Mouse (Mus musculus) kidney, adult 2 months (tissue): ENCODE measurements around the gene Prpf40b. TPM values are rescaled to one million over a fixed set of nuclear protein-coding genes. Genes with fewer than 3 reads are reported as not detected.

Source experiments
- DNase-seq: peaks from one replicate; pipeline ENCODE4 v3.0.0; 2021
- H3K27ac ChIP-seq: fragments of 200-500 bp; 2 replicates; pipeline ENCODE4 v1.5.1; 2012; ENCODE audit warnings: low read depth, low read length, control low read depth, inconsistent platforms; ENCODE audit not compliant: insufficient read depth
- H3K27me3 ChIP-seq: fragments of 200-500 bp; replicated peaks from 2 replicates; pipeline ENCODE4 v1.6.1; 2012; ENCODE audit warnings: mild to moderate bottlenecking, moderate library complexity, low read length, inconsistent platforms; ENCODE audit not compliant: control insufficient read depth, insufficient read depth
- H3K36me3 ChIP-seq: fragments of 200-500 bp; 2 replicates; pipeline ENCODE4 v1.6.1; 2012; ENCODE audit warnings: mild to moderate bottlenecking, moderate library complexity, low read length, inconsistent platforms; ENCODE audit not compliant: control insufficient read depth, insufficient read depth
- H3K4me1 ChIP-seq: fragments of 200-500 bp; 2 replicates; pipeline ENCODE4 v1.6.1; 2011; ENCODE audit warnings: low read length; ENCODE audit not compliant: control insufficient read depth, insufficient read depth
- H3K4me3 ChIP-seq: fragments of 200-500 bp; 2 replicates; pipeline ENCODE4 v1.5.1; 2011; ENCODE audit warnings: mild to moderate bottlenecking, low read depth, low read length, control low read depth; ENCODE audit not compliant: insufficient read depth
- CTCF ChIP-seq: fragments of 200-500 bp; conservative IDR thresholded peaks from 2 replicates; pipeline ENCODE4 v1.5.1; 2011; ENCODE audit warnings: low read depth, mild to moderate bottlenecking, control low read depth, low read length, moderate library complexity, mixed read lengths; ENCODE audit not compliant: insufficient read depth, insufficient read length
- POLR2A ChIP-seq: fragments of 200-500 bp; IDR thresholded peaks from one replicate; pipeline ENCODE4 v1.6.1; 2011; ENCODE audit warnings: low read depth, low read length, control low read depth
- WGBS: fragments of 180-500 bp; shearing (Covaris S2); methylation state at CpG from one replicate; pipeline ENCODE4 v1.1.7; 2018; 5-methylcytosine and 5-hydroxymethylcytosine counted together
- polyA plus RNA-seq: library from polyadenylated mRNA; depleted of rRNA; stranded (reverse); fragments of >200 nt; gene quantifications from 2 replicates; pipeline ENCODE4 v1.2.3, GENCODE M21; 2012

Prpf40b gene
- polyA plus RNA-seq, 1 experiment, result 48.0 TPM

DNA sequence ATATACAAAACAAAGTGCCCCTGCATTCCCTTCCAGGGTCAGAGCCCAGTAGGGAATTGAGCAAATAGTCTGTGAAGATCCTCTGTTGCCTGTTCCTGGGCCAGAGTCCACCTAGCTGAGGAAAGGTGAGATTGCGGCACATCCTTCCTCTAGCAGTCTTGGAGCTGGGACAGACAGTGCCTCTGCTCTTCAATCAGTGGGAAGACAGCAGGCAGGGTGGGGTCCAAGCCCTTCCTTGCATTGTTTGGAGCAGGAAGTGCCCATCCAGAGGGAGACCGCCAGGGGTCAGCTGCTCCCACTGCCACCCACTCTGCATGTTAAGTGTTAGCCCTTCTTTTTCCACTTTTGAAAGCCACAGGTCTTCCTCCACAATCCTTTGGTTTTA lies 22.4 kb downstream of the Prpf40b start:
- DNase-seq, result peak; percentile 87
- no peak for TF ChIP-seq POLR2A
- peak; percentile 36; the same call in 1 of the 2 replicates for TF ChIP-seq CTCF
- WGBS, result 53% methylated on average over 2 of the region's 2 CpGs

DNA sequence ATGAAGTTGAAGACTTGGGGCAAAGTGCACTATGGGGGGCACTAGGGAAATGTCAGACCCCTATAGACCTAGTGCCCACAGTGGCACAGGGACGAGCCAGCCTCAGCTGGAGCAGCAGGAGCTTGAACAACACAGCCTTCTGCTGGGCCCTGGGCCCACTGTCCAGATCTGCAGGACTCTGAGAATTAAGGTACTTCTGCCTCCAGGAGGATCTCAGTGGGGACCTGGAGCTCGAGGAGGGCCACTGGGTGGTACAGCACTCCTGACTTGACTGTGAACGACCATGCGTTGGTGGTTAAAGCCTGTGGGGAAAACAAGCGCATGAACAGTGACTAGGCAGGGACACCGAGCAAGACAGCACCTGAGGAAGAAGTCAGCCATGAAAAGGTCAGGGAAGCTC lies 23.2 kb downstream of the Prpf40b start:
- H3K27me3 ChIP-seq, result no peaks in the 10 kb centered on the region
- TF ChIP-seq CTCF (no peak), POLR2A (no peak)
- H3K4me1 ChIP-seq, result no peaks in the 10 kb centered on the region
- no peaks in the 10 kb centered on the region for H3K36me3 ChIP-seq
- WGBS, result 75% methylated on average over 6 of the region's 6 CpGs
- H3K4me3 ChIP-seq, result no peak overlapping the region
- H3K27ac ChIP-seq, result peak overlapping the region; percentile 62
- DNase-seq, result no peak

More for the DNA sequence above, 22.4 kb downstream of the Prpf40b start:
- no peaks in the 10 kb centered on the region for H3K4me1 ChIP-seq
- H3K27ac ChIP-seq, result peak overlapping the region; percentile 62
- no peaks in the 10 kb centered on the region for H3K27me3 ChIP-seq
- no peak overlapping the region for H3K4me3 ChIP-seq
- no peaks in the 10 kb centered on the region for H3K36me3 ChIP-seq

DNA sequence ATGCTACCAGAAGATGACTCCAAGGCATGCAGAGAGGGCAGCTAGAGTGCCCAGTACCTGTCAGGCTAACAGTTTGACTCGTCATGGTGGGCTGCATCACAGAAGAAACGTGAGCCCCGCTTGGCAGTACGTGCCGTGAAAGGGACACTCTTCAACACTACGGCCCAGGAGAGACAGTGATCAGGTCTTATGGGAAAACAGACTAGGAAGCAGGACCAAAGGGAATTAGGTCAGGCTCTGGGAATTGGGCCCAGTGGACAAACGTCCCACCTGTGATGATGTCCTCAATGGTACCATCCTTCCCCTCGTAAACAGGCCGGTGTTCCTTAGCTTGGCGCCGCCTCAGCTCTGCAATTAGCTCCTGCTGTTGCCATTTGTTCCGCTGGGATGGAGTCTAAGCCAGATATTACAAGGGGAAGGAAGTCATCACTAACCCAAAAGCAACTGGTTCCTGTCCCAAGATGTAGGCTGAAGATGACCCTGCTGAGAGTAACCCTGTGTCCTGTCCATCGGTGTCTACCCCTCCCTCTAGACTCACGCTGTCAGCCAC lies 24.0 kb downstream of the Prpf40b start:
- Histone ChIP-seq H3K4me3 (no peak overlapping the region), H3K4me1 (no peaks in the 10 kb centered on the region), H3K27ac (peak overlapping the region; percentile 82), H3K27me3 (no peaks in the 10 kb centered on the region), H3K36me3 (no peaks in the 10 kb centered on the region)
- TF ChIP-seq POLR2A, result no peak
- no peak for TF ChIP-seq CTCF
- DNase-seq, result no peak
- 64% methylated on average over 14 of the region's 14 CpGs for WGBS

DNA sequence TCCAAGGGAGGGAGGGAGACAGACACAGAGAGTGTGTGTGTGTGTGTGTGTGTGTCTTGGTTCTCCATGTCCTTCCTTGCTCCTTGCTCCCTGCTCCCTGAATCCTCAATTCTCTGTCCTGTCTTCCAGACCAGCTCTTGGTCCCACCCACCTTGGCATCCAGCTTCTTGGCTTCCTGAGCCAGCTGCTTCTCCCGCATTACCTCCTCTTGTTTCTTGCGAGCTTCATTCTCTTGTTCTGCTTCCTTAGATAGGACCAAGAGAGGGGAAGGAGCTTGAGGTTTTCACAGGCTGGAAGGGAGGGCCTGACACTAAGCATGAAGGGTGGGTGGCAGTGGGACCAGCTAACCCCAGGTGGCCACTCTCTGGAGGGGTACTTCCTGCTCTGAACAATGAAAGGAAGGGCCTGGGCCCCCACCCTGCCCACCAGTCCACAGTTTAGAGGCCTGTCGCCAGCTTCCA lies 24.6 kb downstream of the Prpf40b start:
- H3K4me3 ChIP-seq, result no peak overlapping the region
- TF ChIP-seq CTCF (no peak), POLR2A (no peak)
- no peaks in the 10 kb centered on the region for H3K4me1 ChIP-seq
- peak; percentile 67 for DNase-seq
- no peaks in the 10 kb centered on the region for H3K36me3 ChIP-seq
- peak overlapping the region; percentile 82 for H3K27ac ChIP-seq
- no peaks in the 10 kb centered on the region for H3K27me3 ChIP-seq
- 45% methylated on average over 3 of the region's 3 CpGs for WGBS

DNA sequence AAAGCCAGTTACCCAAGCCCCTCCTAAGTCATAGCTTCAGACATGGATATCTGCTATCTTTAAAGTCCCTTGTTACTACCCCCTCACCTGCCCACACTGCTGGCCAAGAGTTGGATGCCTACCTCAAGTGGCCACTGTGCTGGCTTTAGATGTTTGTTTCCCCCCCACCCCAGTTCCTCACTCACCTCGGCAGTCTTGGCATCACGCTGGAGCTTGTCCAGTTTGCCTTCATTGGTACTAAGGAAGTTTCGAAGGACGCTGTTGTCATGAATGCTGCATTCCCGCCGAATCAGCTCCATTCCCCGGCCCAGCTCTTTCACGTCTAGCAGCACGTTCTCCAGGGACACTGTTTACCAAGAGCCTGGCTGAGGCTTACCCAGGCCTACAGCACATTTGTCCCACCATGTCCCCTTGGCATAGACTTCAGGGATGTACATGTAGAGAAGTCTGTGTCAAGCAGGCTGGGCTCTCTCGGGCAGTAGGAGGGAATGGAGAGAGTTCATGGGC lies 25.3 kb downstream of the Prpf40b start:
- 64% methylated on average over 10 of the region's 10 CpGs for WGBS
- TF ChIP-seq POLR2A (no peak), CTCF (no peak)
- no peaks in the 10 kb centered on the region for H3K27me3 ChIP-seq
- peak overlapping the region; percentile 82 for H3K27ac ChIP-seq
- no peaks in the 10 kb centered on the region for H3K36me3 ChIP-seq
- DNase-seq, result no peak
- H3K4me1 ChIP-seq, result 0 out of 2 replicates have a peak, but pooled peaks cover 5% of the 10 kb centered on the region
- no peak overlapping the region for H3K4me3 ChIP-seq

DNA sequence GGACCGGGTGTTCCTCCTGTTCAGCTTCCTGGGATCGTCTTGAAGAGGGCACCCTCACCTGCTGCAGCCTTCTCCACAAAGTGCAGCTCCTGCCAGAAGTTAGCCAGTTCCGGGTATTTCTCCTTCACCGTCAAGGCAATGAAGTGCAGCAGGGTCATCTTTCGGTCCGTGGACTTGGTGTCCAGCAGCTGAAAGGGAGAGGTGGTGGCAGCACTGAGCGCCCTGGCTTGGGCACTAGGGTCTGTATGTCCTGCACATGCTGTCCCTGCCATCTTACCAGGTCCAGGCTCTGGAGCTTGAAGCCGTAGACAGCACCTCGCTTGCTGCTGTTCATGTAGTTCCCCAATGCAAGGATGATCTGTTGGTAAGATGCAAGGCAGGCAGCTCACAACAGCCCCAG lies 26.1 kb downstream of the Prpf40b start:
- Histone ChIP-seq H3K4me1 (0 out of 2 replicates have a peak, but pooled peaks cover 6% of the 10 kb centered on the region), H3K27ac (peak overlapping the region; percentile 41), H3K36me3 (no peaks in the 10 kb centered on the region), H3K4me3 (no peak overlapping the region), H3K27me3 (no peaks in the 10 kb centered on the region)
- no peak for TF ChIP-seq POLR2A
- TF ChIP-seq CTCF, result no peak
- no peak for DNase-seq
- WGBS, result 60% methylated on average over 9 of the region's 9 CpGs

DNA sequence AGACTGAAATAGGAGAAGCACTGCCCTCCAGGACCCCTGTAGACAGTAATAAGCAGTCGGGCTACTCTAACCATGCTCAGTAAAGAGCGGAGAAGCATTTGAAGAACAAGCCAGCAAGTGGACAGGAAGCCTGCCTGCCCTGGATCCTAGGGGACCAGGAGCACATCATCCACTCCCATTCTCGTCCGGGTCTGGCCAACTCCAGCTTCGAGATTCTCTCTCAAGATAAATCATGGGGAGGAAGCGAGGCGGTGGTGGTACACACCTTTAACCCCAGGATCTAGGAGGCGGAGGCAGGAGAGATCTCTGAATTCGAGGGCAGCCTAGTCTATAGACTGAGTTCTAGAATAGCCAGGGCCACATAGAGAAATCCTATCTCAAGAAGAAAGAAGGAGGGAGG lies 29.3 kb downstream of the Prpf40b start:
- 56% methylated on average over 9 of the region's 9 CpGs for WGBS
- Histone ChIP-seq H3K4me1 (peaks cover 6% of the 10 kb centered on the region; the same call in 1 of the 2 replicates), H3K36me3 (no peaks in the 10 kb centered on the region), H3K27ac (peak overlapping the region; percentile 6; the same call in 1 of the 2 replicates), H3K27me3 (no peaks in the 10 kb centered on the region), H3K4me3 (no peak overlapping the region)
- TF ChIP-seq POLR2A (no peak), CTCF (no peak)
- DNase-seq, result peak; percentile 39
